Mouse (Mus musculus) gastrocnemius, adult 8-10 months (tissue): ENCODE measurements around the gene Ppp2r1b. TPM values are rescaled to one million over a fixed set of nuclear protein-coding genes. Genes with fewer than 3 reads are reported as not detected.
"Not testable (repeated sequence)": the region's sequence is repeated elsewhere in the genome, so short reads cannot be mapped to it uniquely, and the experiment has no call there.

Experiments
- DNase-seq, 2 experiments: peaks; one replicate each; pipeline ENCODE4 v3.0.0; 2022; ENCODE audit warnings: low spot score in 2 of 2
- total RNA-seq, 4 experiments: library from RNA; stranded (reverse); gene quantifications; 2 replicates each; pipeline ENCODE4 v1.2.4; 2022

Gene Ppp2r1b
- 1 to 10 TPM; 6.5 to 7.4 (median 7.0) TPM for total RNA-seq

DNA sequence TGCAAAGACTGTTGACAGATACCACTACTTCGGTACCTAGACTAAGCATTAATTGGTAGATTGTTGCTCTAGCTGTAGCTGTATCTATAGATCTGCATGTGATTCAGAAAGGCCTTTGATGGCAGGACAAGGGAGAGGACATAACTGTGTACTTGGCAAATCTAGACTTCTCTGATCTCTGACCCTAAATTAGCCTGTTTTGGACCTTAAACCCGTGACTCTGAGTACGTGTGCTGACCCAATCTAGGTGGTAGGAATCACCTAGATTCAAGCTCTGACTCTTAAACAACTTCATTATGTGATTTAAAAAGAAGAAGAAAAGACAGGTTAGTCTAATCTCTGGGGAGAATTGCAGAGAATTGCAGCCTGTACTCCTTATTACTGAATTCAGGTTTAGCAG, at the start of gene Ppp2r1b:
Gene Ppp2r1b, plus strand, starts transcription at position 221 of the 400 bp plus-strand sequence.
- DNase-seq: no peak

DNA sequence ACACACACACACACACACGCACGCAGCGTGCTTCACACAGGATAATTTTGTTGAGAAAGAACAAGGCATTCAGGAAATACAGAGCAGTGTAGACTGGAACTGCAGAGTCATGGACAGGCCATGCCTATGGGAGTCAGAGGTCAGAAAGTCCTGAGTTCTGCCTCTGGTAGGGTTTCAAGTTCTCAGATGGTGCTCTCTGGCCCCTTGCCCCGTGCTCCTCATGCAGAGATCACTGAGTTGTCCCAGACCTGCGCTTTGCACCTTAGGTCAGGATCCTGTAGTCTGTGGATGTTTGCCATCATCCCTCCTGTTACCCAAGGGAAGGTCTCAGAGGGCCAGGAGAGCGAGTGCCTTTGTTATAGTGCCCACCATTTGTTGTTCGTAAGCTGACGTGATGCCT, 48.3 kb upstream of the Ppp2r1b start:
- no peak for DNase-seq

DNA sequence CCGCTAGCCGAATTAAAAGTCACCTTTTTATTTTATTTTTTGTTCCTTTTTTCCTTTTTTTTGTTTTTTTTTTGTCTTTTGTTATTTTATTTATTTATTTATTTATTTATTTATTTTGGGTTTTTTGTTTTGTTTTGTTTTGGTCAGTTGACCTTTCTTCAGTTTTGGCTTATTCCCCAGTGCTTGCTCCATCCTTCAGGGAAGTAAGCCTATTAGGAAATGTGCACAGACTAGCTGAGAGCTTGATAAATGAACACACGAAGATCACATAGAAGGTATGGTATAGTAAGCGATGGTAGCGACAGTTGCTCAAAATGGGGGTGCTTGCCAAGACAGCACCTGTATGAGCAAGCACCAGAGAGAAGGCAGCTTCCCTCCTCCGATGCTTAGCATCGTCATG, 47.5 kb upstream of the Ppp2r1b start:
- no peak for DNase-seq

DNA sequence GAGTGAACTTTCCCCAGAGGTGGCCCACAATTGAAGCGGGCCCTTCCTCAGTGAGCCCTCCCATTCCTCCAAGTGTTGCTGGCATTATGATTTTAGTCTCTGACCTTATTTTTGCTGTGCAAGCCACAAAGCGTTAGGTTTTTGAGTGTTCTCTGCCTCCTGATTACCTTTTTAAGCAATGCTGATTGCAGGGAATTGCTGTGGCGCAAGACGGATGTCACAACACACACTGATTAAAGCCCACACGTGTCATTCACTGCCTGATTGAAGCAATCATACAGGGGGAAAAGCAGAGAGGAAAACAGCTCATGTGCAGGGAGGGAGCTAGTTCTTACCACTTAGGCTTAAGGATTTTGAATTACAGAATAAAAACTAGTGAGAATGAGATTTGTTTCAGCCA, 46.7 kb upstream of the Ppp2r1b start:
- DNase-seq: no peak

DNA sequence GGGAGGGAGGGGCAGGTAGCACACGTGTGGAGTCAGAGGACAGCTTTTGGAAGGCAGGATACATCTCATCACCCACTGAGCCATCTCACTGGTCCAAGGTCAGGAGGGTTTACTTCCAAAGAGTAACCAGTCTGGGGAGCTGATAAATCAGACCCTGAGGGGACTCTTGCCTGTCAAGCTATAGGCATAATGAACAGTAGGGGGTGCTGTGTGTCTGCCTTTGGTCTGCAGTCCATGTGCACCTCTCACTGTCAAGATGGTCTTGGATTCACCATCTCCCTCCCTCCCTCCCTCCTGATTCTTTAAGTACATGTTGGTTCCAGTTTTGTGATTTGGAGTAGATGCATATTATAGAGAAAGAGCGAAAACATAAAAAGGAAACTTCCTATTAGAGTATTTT, 44.1 kb upstream of the Ppp2r1b start:
- DNase-seq: peak in 1 of 2 experiments; percentile 14

DNA sequence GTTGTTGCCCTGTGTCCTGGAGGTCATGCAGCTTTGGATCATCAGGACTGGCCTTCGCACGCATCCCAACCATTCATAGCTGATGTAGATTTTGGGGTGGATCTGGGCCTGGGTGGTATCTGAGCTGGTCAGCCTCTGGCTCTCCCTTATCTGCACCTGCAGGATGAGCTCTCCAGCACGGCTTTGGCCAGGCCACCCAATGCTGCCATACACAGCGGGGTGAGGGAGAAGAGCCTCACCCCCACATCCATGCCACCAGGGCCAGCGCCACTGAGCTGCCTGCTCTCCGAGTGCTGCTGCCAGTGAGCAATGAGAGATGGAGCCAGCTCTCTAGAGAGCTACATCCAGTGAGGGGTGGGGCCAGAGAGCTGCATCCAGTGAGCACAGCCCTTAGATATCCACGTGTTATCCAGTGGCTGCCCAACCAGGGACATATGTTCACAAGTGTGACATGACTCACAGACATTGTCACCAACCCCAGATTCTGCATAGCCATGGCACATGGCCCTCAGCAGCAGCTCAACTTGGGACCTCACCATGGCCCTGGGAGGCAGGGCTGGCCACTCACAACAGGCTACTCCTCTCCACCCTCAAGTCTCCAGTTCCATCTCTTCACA, 41.9 kb upstream of the Ppp2r1b start:
- no peak for DNase-seq

DNA sequence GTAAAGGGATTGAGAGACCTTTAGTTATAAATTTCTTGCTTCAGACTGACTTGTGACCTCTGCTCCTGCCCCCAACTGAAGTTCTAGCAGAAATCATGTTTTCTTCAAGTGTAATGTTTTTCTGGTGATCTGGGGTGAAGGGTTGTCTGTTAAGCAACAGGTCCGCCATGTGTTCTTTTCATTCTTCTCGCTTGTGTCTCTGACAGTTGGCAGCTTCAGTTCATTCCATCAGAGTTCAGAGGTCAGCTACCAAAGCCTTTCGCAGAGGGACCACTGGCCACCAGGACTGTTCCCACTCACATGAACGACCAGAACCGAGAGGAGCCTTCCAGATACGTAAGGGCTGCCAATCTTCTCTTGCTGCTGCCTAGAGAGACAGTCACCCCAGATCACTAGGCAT, 36.6 kb upstream of the Ppp2r1b start:
- no peak for DNase-seq

DNA sequence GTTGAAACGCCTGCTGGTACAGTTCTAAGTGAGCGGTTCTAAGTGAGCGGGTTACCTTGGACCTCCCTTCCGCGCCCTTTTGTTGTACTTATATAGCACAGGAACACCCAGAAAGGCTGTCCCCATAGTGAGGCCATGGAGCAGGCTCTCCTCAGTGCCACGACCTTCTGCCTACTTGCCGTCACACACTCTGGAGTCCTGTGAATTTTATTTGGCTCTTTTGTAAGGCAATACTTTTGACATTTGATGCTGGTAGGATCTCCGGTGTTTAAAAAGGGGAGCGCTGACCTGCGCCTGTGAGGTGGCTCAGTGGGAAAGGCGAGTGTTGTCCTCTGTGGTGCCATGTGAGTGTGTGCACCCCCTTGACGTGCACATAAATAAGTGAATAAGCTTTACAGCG, 36.0 kb upstream of the Ppp2r1b start:
- peak; percentile 27 to 59 for DNase-seq

DNA sequence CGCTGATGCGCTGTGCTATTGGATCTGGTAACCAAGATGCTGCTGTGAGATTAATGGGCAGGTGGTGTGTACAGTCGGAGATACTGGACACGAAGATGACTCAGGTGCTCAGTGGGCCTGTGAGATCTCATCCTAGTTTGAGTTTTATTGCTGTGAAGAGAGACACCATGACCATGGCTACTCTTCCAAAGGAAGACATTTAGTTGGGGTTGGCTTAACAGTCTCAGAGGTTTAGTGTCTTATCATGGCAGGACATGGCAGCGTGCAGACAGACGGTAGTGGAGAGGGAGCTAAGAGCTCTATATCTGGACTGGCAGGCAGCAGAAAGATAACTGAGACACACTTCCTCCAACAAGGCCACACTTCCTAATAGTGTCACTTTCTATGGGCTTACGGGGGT, 33.9 kb upstream of the Ppp2r1b start:
- no peak for DNase-seq

DNA sequence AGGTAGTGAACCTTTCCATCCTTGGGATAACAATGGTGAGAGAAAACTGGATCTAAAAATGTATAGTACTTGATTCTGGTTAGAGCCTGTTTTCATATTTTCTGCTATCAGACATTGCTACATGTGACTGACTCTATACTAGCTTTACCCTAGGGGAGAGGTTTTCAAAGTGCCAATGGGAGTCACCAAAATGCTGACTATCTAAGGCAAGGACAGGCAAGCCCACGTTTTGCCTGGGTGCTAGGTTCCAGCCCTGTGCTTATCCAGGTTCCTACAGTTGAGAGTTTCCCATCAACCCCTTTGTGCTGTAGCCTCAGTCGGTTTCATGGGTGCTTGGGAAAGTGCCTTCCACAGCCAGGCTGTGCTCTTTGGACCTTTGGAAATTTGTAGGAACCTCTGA, 33.4 kb upstream of the Ppp2r1b start:
- DNase-seq: no peak

DNA sequence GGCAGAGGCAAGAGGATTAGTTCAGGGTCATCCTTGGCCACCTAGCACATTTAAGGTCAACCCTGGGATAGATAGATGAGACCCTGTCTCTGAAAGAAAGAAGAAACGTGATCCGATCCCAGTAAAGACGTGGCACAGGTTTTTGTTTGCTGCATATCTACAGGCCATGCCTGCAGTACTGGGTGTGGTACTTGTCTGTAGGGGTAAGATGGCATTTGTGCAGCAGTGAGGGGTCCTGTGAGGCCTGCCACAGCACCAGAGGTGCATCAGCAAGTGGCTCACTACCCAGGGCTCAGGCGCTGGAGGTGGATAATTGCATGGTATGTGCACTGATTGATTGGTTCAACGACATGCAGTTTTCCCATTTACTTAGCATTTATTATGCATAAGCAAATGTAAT, 31.3 kb upstream of the Ppp2r1b start:
- no peak for DNase-seq

DNA sequence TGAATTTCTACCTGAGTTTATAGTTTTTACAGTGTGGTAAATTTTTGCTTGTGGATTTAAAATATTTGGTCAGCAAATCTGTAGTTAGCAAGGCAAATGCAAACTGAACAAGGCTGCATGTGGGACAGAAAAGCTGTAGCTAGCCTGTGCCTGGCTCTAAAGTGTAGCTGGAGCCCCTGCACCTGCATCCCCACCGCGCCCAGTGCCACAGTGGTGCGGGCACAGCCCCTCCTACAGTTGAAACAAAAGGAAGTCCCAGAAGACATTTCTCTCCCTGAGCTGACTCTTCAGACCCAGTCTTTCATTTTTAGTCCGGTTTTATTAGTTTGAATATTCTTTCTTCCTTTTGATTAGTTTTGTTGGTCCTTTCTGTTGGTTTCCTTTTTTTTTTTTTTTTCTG, 29.4 kb upstream of the Ppp2r1b start:
- DNase-seq: no peak

DNA sequence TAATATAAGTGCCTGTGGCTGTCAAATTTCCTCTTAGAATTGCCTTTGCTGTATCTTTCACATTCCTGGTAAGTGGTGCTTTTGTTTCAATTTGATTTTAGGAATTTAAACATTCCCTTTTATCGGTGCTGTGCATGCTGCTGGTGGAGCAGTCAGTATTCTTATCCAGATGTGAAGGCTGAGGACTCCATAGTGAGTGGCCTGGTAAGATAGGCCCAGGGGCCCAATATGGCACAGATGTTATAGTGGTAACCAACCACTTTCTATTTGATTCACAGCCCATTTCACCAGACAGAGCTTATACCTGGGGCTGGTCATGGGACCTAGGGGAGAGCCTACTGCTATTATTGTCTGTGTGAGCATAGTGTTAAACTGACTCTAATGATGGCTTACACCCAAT, 28.6 kb upstream of the Ppp2r1b start:
- DNase-seq: no peak

DNA sequence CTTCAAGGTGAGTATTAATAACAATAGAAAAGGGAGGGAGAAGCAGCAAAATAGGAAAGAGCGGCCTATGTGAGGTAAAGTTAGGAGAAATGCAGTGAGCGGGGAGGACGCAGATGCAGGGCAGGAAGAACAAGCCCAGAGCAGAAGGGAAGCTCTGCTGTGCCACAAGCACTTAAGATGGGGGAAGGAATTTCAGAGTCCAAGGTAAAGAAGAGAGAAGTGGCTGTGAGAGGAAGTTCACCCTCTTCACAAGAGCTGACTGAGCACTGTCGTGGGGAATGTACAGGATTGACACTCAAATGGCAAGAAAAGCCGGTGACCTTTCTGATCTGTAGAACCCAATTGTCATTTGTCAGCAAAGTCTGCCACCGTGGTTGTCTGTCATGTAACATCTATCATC, 27.1 kb upstream of the Ppp2r1b start:
- DNase-seq: no peak

DNA sequence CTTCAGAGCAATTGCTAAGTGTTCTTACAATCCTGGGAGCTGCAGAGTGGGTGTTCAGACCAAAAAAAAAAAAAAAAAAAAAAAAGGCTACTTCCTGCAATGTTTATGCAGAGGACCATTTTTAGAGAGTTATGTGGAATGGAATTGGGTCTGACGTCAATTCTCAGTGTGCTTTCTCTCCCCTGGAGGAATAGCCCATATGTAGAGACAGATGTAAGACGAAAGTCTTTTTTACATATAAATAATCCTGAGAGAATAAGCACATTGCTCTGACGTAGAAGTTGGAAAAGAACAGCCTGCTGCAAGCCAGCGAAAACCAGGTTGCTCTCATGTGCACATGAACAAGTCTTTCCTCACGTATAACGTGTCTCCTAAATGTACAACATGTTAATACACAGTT, 25.4 kb upstream of the Ppp2r1b start:
- DNase-seq: no peak

DNA sequence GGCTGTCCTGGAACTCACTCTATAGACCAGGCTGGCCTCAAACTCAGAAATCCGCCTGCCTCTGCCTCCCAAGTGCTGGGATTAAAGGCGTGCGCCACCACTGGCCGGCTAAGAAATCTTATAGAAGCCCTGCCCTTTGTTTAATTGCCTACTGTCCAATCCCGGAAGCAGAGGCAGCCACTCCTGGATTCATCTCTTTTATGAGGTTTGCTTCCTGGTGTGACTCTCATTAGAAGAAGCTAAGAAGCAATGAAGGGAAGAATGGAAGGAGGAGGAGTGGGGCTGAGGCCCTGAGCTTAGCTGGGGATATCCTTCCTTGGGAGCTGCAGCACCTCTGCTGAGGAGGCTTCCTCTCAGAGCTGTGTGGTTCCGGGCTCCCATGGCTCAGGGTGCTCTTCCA, 23.4 kb upstream of the Ppp2r1b start:
- DNase-seq: no peak

DNA sequence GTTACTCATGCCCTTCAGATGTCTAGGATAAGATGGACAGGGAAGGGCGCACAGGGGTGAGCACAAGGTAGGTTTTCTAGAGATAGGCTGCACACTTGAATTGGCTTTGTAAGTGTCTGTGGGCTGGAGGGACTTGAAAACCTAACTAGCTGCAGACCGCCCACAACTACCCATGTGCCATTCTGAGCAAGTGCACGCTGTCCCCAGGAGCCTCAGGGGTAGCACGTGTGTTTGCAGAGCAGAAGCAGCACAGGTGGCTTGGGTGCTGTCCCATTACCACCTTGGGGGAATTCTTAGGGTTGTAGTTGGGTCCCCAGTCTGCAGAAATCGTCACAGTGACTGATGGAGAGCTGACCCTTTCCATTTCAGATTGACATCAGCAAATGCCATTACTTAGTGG, 22.9 kb upstream of the Ppp2r1b start:
- no peak for DNase-seq

DNA sequence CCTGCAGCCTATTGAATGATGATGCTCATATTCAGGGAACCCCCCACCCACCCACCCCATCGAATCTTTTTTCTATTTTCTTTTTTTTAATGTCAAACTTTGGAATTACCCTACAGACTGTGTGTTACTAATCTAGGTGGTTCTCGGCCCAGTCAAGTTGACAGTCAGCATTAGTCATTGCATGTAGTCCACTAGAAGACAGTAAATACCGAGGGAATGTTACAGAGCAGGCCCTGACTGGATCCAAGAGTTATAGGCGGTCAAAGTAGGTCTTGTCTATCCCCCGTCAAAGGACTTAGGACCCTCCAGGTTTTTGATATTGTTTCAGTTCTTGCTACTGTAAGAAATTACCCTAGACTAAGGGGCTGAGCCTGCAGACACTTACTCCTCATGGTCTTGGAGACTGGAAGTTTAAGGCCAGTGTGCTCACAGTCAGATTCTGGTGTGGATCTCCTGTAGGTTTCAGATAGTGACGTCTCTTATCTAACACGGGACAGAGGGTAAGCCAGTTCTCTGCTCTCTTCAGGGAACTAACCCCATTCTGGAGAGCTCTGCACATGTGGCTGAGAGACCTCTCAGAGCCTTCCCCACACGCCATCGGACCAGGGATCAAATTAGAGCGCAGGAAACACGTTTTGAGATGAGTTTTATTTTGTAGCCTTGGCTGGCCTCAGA, 21.2 kb upstream of the Ppp2r1b start:
- no peak for DNase-seq

DNA sequence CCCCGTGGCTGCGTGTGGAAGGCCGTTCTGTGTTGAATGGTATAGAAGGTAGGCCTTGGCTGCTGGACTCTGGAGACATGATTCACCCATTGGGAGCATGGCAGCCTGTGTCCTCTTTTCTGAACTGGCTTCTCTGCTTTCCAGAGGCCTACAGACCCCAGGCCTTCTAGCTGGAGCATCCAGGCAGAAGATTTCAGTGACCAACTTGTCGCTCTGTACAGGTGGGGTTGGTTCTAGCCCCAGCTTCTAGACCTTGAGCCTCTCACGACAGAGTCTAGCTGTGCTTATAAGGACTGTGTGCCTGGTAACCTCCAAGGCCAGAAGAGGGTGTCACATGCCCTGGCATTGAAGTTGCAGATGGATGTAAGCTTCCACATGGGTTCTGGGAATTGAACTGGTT, 13.6 kb upstream of the Ppp2r1b start:
- DNase-seq: no peak

DNA sequence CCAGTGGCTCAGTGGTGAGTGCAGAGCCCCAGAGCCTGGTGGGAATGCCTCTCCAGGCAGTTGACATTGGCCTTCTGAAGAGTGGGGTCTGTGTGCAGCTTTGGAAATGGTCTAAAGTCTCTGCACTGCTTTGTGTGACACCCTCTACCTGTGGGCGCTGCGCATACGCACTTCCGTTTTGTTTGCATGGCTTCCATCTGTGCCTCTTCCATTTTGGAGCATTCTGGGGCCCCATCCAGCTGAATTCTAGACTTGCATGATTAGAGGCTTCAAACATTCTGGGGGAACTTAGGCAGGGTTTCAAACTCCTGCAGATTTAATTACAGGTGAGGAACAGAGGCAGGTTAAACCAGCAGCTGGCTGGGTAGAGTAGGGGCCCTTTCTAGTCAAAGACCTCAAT, 12.9 kb upstream of the Ppp2r1b start:
- no peak for DNase-seq

DNA sequence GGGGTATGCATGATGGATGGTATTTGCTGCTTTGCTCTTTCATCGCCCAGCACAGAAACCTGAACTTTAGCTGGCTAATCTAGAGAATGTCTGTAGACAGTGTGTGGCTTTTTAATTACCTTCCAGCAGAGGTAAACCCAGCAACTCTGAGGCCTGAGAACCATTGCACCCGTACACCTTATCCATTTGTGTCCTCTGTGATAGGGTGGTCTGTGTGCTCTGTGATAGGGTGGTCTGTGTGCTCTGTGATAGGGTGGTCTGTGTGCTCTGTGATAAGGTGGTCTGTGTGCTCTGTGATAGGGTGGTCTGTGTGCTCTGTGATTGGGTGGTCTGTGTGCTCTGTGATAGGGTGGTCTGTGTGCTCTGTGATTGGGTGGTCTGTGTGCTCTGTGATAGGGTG, 12.5 kb upstream of the Ppp2r1b start:
- DNase-seq: not testable (repeated sequence)

DNA sequence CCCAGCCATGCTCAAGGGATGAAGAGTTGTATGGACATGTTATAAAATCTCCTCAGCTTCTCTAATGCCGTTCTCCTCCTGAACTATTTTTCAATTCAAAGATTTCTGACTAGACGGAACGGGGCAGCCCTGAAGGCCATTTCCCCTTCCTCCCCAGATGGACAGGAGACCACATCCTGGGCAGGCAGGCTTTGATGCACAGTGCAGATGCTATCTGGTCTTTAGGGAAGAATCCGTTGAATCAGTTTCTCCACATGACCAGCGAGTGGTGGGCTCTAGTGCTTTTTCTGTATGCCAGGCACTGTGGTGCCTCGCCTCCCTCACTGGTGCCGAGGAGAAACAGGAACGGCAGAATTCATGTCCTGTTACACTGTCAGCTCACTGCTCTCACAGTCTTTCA, 11.3 kb upstream of the Ppp2r1b start:
- no peak for DNase-seq

DNA sequence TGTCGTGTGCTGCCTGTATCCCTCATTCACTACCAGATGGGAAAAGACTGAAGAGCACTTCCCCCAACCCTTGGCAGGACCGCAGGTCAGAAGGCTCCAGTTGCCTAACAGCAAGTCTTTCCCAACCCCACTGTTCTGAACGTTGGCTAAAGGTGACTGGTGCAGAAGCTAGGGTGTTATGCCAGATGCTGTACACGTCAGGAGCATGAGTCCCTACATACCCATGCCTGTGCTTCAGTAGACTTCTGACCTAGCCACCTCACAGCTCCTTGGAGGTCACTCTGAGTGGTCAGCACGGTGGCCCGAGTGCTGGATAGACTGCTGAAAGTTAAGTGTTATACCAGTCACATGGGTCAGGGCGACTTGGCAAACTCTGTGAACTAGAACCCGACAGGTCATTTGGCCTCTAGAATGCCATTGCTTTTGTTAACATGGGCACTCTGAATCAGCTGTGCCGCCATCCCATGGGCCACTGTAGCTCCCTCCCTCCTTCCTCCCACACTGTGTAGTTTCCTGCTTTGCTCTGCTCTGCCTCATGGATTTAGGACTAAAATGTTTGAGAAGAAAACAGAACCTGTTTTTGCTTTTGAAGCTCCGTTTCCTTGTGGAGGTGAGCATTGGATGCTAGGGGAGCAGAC, 9.9 kb upstream of the Ppp2r1b start:
- peak; percentile 15 to 22 for DNase-seq
